Mouse (Mus musculus): ENCODE data around the gene Omp. TPM values are rescaled to one million over a fixed set of nuclear protein-coding genes. Genes with fewer than 3 reads are reported as not detected.

Gene Omp
- polyA plus RNA-seq, 1 experiment from 2014 or later, result 0.62 TPM

- WGBS, result 37% methylated on average over 5 of the region's 5 CpGs
- peaks cover 3% of the 10 kb centered on the region for H3K4me1 ChIP-seq (replicated peaks)
- ATAC-seq (ENCODE audit: low FRiP score, low read depth), result no peak
- H3K4me2 ChIP-seq, result no peak overlapping the region
- no peak overlapping the region for H3K4me3 ChIP-seq
- H3K9ac ChIP-seq, result no peak overlapping the region
- H3K27me3 ChIP-seq, result no peaks in the 10 kb centered on the region
- no peak overlapping the region for H3K27ac ChIP-seq (replicated peaks)
- peaks cover 11% of the 10 kb centered on the region; the same call in 1 of the 2 replicates for H3K36me3 ChIP-seq
- no peaks in the 10 kb centered on the region for H3K9me3 ChIP-seq
Observed at GRCm38 (mm10) chr7:98125473-98125872, 19.8 kb downstream of the Omp start.

- no peaks in the 10 kb centered on the region for H3K9me3 ChIP-seq
- peaks cover 11% of the 10 kb centered on the region; the same call in 1 of the 2 replicates for H3K36me3 ChIP-seq
- no peak for ATAC-seq (ENCODE audit: low FRiP score, low read depth)
- no peak overlapping the region for H3K4me2 ChIP-seq
- H3K4me3 ChIP-seq, result no peak overlapping the region
- H3K27ac ChIP-seq (replicated peaks), result no peak overlapping the region
- H3K9ac ChIP-seq, result no peak overlapping the region
- 64% methylated on average over 5 of the region's 5 CpGs for WGBS
- H3K4me1 ChIP-seq (replicated peaks), result peaks cover 8% of the 10 kb centered on the region
- no peaks in the 10 kb centered on the region for H3K27me3 ChIP-seq
Observed at GRCm38 (mm10) chr7:98124701-98125100, 20.6 kb downstream of the Omp start.

DNA sequence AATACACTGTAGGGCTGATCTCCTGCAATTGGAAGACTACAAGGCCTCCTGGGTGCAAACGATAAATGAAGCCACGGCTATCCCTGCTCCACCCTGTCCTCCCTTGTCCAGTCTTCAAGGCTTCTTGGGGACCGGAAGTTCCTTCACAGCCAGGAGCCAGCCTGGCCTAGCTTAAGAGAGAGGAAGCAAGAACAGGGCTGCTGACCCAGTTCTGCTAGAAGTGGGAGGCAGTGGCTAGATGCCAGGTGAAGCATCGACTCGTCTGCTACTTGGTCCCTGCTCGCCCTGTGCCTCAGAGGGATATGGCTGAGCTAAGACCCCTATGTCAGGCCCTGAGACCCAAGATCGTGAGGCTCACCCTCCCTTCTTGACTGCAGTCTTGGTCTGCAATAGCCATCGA lies 23.6 kb downstream of the Omp start:
- WGBS, result 80% methylated on average over 8 of the region's 8 CpGs
- peaks cover 13% of the 10 kb centered on the region for H3K4me1 ChIP-seq (replicated peaks)
- ATAC-seq (ENCODE audit: low FRiP score, low read depth), result no peak
- no peak overlapping the region for H3K27ac ChIP-seq (replicated peaks)
- no peak overlapping the region for H3K9ac ChIP-seq
- peaks cover 2% of the 10 kb centered on the region; the same call in 1 of the 2 replicates for H3K36me3 ChIP-seq
- H3K4me2 ChIP-seq, result no peak overlapping the region
- H3K9me3 ChIP-seq, result no peaks in the 10 kb centered on the region
- H3K27me3 ChIP-seq, result no peaks in the 10 kb centered on the region
- no peak overlapping the region for H3K4me3 ChIP-seq

DNA sequence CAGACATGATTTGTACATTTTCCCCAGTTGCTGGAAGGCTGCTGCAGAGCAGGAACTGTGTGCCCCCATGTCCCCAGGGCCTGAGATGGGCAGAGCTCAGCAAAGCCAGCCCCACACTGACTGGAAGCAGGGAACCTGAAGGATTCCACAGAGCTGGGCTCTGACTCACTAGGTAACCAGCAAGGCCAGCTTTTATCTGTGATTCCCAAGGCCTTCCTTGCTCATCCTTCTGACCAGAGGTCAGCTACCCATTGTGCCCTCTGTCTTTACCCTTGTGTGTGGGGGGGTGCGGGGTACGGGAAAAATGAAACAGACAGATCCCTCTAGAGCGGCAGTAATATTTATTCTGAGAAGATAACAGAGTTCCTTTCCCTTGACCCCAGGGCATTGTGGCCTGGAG lies 24.1 kb downstream of the Omp start:
- 88% methylated on average over 3 of the region's 3 CpGs for WGBS
- Histone ChIP-seq H3K27me3 (no peaks in the 10 kb centered on the region), H3K27ac (replicated peaks) (no peak overlapping the region), H3K9ac (no peak overlapping the region), H3K9me3 (no peaks in the 10 kb centered on the region), H3K4me1 (replicated peaks) (peaks cover 13% of the 10 kb centered on the region), H3K36me3 (peaks cover 2% of the 10 kb centered on the region; the same call in 1 of the 2 replicates), H3K4me3 (no peak overlapping the region), H3K4me2 (no peak overlapping the region)
- ATAC-seq (ENCODE audit: low FRiP score, low read depth), result no peak

DNA sequence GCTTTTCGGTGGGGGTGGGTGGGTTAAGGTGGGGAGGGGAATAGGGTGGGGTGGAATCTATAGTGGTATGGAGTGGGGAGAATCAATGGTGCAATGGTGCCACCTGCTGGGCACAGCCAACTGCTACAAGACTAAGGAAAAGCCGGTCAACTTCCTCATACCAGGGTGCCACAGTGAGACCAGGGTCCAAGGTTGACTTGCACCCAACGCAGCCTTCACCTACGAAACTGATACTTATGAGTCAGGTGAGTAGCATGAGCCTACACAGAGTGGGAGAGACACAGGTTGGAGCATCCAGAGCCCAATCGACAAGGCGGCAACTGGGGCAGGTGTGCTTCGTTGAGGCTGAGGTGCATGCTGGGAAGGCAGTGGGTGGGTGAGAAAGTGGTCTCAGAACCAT lies 25.0 kb downstream of the Omp start:
- WGBS, result 10% methylated on average over 7 of the region's 7 CpGs

GRCm38 (mm10) chr7:98119961-98120232 lies 25.4 kb downstream of the Omp start:
- Histone ChIP-seq H3K27ac (replicated peaks) (no peak overlapping the region), H3K9me3 (no peaks in the 10 kb centered on the region), H3K27me3 (no peaks in the 10 kb centered on the region), H3K4me3 (no peak overlapping the region), H3K36me3 (peaks cover 2% of the 10 kb centered on the region; the same call in 1 of the 2 replicates), H3K4me2 (peak overlapping the region; percentile 55), H3K4me1 (replicated peaks) (peaks cover 13% of the 10 kb centered on the region), H3K9ac (no peak overlapping the region)
- 75% methylated on average over 2 of the region's 2 CpGs for WGBS
- peak; percentile 32; the same call in 1 of the 2 replicates for ATAC-seq (ENCODE audit: low FRiP score, low read depth)

More for the DNA sequence above, 25.0 kb downstream of the Omp start:
- Histone ChIP-seq H3K4me2 (peak overlapping the region; percentile 55), H3K4me3 (peak overlapping the region; percentile 23), H3K4me1 (replicated peaks) (peaks cover 13% of the 10 kb centered on the region), H3K27ac (replicated peaks) (no peak overlapping the region), H3K36me3 (peaks cover 2% of the 10 kb centered on the region; the same call in 1 of the 2 replicates), H3K9me3 (no peaks in the 10 kb centered on the region), H3K9ac (peak overlapping the region; percentile 32; the same call in 1 of the 2 replicates), H3K27me3 (no peaks in the 10 kb centered on the region)
- ATAC-seq (ENCODE audit: low FRiP score, low read depth), result peak; percentile 73

DNA sequence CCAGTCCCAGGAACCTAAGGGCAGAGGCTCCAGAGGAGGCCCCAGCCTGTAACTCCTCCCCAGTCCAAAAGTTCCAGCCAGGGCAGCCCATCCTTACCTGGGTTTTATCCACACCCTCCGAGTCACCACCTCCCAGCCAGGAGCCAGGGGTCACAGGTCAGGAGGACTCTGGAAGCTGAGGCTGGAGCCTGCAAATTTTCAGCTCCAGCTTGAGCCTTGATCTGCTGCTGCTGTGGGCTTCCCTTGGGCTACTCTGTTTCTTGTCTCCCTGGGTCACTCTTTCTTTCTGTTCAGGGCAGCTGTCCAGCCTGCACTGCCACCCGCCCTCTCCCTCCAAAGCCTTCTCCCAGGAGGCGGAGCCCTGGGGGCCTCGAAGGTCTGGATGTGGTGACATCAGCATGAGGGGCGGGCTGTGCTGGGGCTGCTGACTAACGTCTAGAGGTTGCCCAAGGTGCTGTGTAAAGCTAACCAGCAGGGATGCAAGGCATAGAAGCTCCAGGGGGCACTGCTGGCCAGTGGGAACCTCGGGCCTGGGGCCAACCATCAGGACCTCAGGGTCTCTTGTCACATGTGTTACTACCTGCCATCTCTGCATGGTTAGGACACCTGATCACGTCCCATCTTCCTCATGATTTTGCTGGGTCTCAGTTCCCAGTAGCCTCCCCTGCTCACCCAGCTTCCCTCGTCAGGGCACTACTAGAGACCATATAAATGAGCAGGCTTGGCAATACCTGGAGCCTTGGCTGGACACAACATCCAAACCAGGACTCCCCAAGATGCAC lies 25.9 kb downstream of the Omp start, which contains the start of gene Myo7a:
Gene Myo7a (minus strand): TSS at position 346 of the 782 bp plus-strand sequence.
- 36% methylated on average over 9 of the region's 9 CpGs for WGBS
- Histone ChIP-seq H3K36me3 (0 out of 2 replicates have a peak, but pooled peaks cover 2% of the 10 kb centered on the region), H3K9me3 (no peaks in the 10 kb centered on the region), H3K27ac (replicated peaks) (no peak within 1 kb of the TSS), H3K4me3 (peak within 1 kb of the TSS; percentile 23), H3K9ac (peak within 1 kb of the TSS; percentile 32; the same call in 1 of the 2 replicates), H3K27me3 (no peaks in the 10 kb centered on the region), H3K4me2 (peak within 1 kb of the TSS; percentile 55), H3K4me1 (replicated peaks) (peaks cover 13% of the 10 kb centered on the region)
- peak; percentile 24; the same call in 1 of the 2 replicates for ATAC-seq (ENCODE audit: low FRiP score, low read depth)

- no peak overlapping the region for H3K4me3 ChIP-seq
- 0 out of 2 replicates have a peak, but pooled peaks cover 3% of the 10 kb centered on the region for H3K27me3 ChIP-seq
- H3K36me3 ChIP-seq, result no peaks in the 10 kb centered on the region
- 62% methylated on average over 11 of the region's 11 CpGs for WGBS
- no peak overlapping the region for H3K27ac ChIP-seq (replicated peaks)
- no peak overlapping the region for H3K4me2 ChIP-seq
- peaks cover 13% of the 10 kb centered on the region for H3K4me1 ChIP-seq (replicated peaks)
- no peak for ATAC-seq (ENCODE audit: low FRiP score, low read depth)
- H3K9me3 ChIP-seq, result no peaks in the 10 kb centered on the region
- no peak overlapping the region for H3K9ac ChIP-seq
Observed at GRCm38 (mm10) chr7:98117012-98117660, 28.2 kb downstream of the Omp start.

DNA sequence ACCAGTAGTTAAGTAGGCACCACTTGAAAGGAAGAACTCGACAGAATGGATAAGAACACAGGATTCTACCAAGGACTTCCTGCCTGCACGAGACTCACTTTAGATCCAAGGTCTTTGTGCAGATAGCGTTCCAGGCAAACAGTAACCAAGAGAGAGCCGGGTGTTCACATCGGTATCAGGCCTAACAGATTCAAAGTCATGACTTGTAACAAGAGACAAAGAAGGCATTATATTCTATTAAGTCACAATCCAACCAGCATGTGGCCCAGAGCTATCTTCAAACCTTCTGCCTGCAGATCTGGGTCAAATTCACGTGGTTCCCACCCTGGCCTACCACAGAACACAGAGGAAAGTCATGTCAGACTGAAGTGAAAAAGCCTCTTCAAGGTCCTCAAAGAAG lies 30.6 kb downstream of the Omp start:
- H3K9me3 ChIP-seq, result no peaks in the 10 kb centered on the region
- no peak overlapping the region for H3K4me2 ChIP-seq
- 71% methylated on average over 6 of the region's 6 CpGs for WGBS
- peaks cover 16% of the 10 kb centered on the region; the same call in 1 of the 2 replicates for H3K27me3 ChIP-seq
- no peak overlapping the region for H3K4me3 ChIP-seq
- H3K4me1 ChIP-seq (replicated peaks), result peaks cover 12% of the 10 kb centered on the region; the same call in 1 of the 2 replicates
- no peak for ATAC-seq (ENCODE audit: low FRiP score, low read depth)
- no peaks in the 10 kb centered on the region for H3K36me3 ChIP-seq
- H3K27ac ChIP-seq (replicated peaks), result no peak overlapping the region
- H3K9ac ChIP-seq, result no peak overlapping the region

DNA sequence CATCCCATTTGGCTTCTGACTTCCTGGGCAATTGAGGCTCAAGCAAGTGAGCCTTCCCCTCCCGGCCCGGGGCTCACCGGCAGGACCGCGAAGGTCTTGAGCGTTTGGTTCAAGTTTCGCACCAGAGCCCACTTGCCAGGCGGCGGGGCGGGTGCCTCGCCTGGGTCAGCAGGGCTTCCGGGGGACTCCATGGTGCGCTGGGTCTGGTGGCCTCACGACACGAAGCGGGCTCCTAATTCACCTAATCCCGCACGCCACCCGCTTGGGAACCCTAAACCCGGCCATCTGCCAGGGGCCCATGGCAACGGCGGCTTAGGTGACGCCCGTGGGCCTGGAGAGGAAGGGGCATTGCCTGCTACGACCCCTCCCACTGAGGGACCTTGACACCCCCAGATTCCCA lies 34.1 kb downstream of the Omp start:
- 8% methylated on average over 25 of the region's 25 CpGs for WGBS
- Histone ChIP-seq H3K9ac (no peak overlapping the region), H3K27ac (replicated peaks) (no peak overlapping the region), H3K4me2 (peak overlapping the region; percentile 43), H3K4me3 (0 out of 2 replicates have a peak overlapping the region, but pooled peaks have one; percentile 1), H3K27me3 (peaks cover 16% of the 10 kb centered on the region; the same call in 1 of the 2 replicates), H3K9me3 (no peaks in the 10 kb centered on the region), H3K36me3 (no peaks in the 10 kb centered on the region), H3K4me1 (replicated peaks) (peaks cover 6% of the 10 kb centered on the region; the same call in 1 of the 2 replicates)
- no peak for ATAC-seq (ENCODE audit: low FRiP score, low read depth)

DNA sequence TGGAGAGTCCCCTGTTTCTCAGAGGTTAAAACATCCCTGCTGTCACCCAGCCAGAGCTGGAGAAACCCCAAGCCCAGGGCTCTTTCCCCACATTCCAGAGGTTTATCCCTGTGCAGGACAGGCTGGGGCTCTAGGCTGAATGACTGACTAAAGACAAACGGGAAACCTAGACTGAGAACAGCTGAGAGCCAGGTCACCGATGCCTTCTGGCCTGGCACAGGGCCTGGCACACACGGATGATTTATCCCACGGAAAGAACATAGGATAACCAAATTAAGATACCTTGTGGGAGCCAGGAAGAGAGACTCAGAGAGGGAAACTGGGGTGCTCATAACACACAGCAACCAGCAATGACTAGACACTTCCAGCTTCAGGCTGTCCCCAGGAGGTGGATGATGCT lies 35.5 kb downstream of the Omp start:
- Histone ChIP-seq H3K9ac (no peak overlapping the region), H3K4me2 (no peak overlapping the region), H3K27ac (replicated peaks) (no peak overlapping the region), H3K36me3 (no peaks in the 10 kb centered on the region), H3K9me3 (no peaks in the 10 kb centered on the region), H3K4me3 (no peak overlapping the region), H3K4me1 (replicated peaks) (peaks cover 6% of the 10 kb centered on the region; the same call in 1 of the 2 replicates), H3K27me3 (peaks cover 16% of the 10 kb centered on the region; the same call in 1 of the 2 replicates)
- no peak for ATAC-seq (ENCODE audit: low FRiP score, low read depth)
- WGBS, result 73% methylated on average over 4 of the region's 4 CpGs

All from hindbrain, embryonic 15.5 days (tissue).